Mouse (Mus musculus) gastrocnemius, adult 18-20 months (tissue): Measurements from ENCODE around the gene Ywhah. TPM values are rescaled to one million over a fixed set of nuclear protein-coding genes. Genes with fewer than 3 reads are reported as not detected.

Source experiments
- DNase-seq: peaks from one replicate; pipeline ENCODE4 v3.0.0; 2021; ENCODE audit warnings: low spot score
- total RNA-seq, 2 experiments: library from RNA; stranded (reverse); gene quantifications; 2 replicates each; pipeline ENCODE4 v1.2.3; 2021

Ywhah gene
- total RNA-seq, 2 experiments from 2014 or later, result 53.1 to 54.1 TPM

GRCm38 (mm10) chr5:33052849-33053582 is 34.4 kb downstream of the Ywhah start:
- DNase-seq, result no peak

DNA sequence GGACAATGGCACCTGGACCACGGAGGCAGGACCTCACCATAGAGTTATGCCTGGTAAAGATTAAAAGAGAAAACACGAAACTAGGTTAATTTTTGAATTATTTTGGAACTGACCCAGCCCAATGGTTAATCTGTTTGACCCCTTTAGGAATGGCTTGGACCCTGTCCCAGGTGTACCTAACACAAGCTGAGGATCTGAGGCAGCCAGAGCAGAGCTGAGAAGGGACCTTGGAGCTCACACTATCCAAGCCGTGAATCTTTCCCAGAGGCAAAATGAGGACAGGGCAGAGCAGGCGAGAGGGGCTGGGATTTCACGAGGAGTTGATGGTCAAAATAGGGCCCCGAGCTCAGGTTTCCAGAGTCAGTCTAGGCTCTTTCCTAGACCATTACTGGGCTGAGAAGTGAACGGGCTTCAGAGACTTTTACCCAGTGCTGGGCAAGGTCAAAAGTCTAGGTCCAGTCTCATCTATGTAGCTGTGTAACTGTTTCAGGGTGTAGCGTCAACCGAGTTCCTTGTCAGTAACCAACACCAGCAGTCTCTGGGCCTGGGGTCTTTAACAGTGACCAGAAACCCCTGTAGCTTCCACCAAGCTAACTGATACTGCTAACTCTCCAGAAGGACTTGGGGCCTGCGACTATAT is 37.6 kb downstream of the Ywhah start:
- DNase-seq, result no peak

GRCm38 (mm10) chr5:33070071-33070470 is 51.5 kb downstream of the Ywhah start:
- DNase-seq, result no peak

DNA sequence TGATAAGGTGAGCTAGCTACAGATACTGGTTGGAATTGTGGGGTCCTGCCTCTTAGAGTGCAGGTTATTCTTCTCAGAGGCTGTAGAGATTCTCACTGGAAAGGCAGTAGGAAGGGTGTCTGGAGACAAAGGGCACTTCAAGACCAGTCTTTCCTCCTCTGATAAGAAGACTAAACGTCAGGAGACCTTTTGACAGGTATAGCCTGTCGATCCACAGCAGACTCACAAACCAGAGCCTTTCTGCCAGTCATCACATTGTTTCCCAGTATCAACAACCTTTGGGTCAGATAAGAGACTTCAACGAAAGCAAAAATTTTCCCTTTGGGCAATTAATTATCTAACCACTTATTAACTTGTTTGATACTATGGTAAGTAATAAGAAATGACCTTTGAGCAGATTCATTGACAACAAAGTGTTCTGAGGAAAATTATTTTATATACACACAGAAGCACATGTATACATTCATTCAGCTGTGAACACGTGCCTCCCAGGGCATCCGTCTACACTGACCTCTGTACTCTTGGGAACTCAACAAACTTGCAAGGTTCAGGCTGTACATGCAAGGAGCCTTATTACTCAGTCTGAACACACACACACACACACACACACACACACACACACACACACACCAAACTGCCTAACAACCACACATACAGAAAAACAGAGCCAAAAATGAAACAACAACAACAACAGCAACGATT is 58.0 kb downstream of the Ywhah start:
- DNase-seq, result no peak

Other genes starting within 250 kb of the Ywhah start
- 10 to 100 TPM; 10.8 to 14.1 TPM for gene Pisd, start 233.2 kb upstream of the Ywhah start, total RNA-seq
- 1 to 10 TPM in 1 of 2 experiments, not detected in 1; 1.1 TPM for gene Gm20671, start 191.7 kb upstream of the Ywhah start, total RNA-seq
- 1 to 10 TPM; 4.1 to 4.2 TPM for gene Prr14l, start 164.6 kb upstream of the Ywhah start, total RNA-seq
- gene Depdc5, start 155.1 kb upstream of the Ywhah start, total RNA-seq, result 10 to 100 TPM; 13.0 to 14.1 TPM
- not detected for gene Slc5a1, start 85.4 kb downstream of the Ywhah start, total RNA-seq
- 1 to 10 TPM; 1.5 to 1.6 TPM for gene Spon2, start 199.6 kb downstream of the Ywhah start, total RNA-seq